Mouse (Mus musculus) hindbrain, embryonic 10.5 days (tissue): ENCODE data around the gene A1cf. TPM values are rescaled to one million over a fixed set of nuclear protein-coding genes. Genes with fewer than 3 reads are reported as not detected.

Experiments used
- DNase-seq: peaks from one replicate; pipeline ENCODE4 v3.0.0-alpha.2; 2017; ENCODE audit warnings: low spot score
- H3K27ac ChIP-seq: fragments of 300-500 bp; sonication (generic); 2 replicates; pipeline ENCODE4 v1.5.1; 2016; ENCODE audit warnings: mild to moderate bottlenecking, moderate library complexity
- H3K27me3 ChIP-seq: fragments of 300-500 bp; sonication (generic); 2 replicates; pipeline ENCODE4 v1.6.1; 2016; ENCODE audit warnings: mild to moderate bottlenecking; ENCODE audit not compliant: poor library complexity, insufficient read depth, severe bottlenecking
- H3K36me3 ChIP-seq: fragments of 300-500 bp; sonication (generic); 2 replicates; pipeline ENCODE4 v1.6.1; 2016; ENCODE audit warnings: mild to moderate bottlenecking, moderate library complexity
- H3K4me1 ChIP-seq: fragments of 300-500 bp; sonication (generic); replicated peaks from 2 replicates; pipeline ENCODE4 v1.6.1; 2016; ENCODE audit warnings: mild to moderate bottlenecking
- H3K4me3 ChIP-seq: fragments of 300-500 bp; sonication (generic); 2 replicates; pipeline ENCODE4 v1.5.1; 2016; ENCODE audit warnings: mild to moderate bottlenecking, moderate library complexity
- H3K9me3 ChIP-seq: fragments of 300-500 bp; sonication (generic); 2 replicates; pipeline ENCODE4 v1.6.1; 2016; ENCODE audit warnings: mild to moderate bottlenecking, moderate library complexity
- WGBS: fragments of 180-500 bp; shearing (Covaris S2); methylation state at CpG from one replicate; pipeline ENCODE4 v1.1.7; 2016; 5-methylcytosine and 5-hydroxymethylcytosine counted together
- polyA plus RNA-seq: library from polyadenylated mRNA; unstranded; fragments of >200 nt; fragmentation: Nextera tagmentation; extraction: Ambion mirVana; gene quantifications from 2 replicates; pipeline ENCODE4 v1.2.1, GENCODE M21; 2016

Gene A1cf
- polyA plus RNA-seq, 1 experiment from 2014 or later, result not detected

DNA sequence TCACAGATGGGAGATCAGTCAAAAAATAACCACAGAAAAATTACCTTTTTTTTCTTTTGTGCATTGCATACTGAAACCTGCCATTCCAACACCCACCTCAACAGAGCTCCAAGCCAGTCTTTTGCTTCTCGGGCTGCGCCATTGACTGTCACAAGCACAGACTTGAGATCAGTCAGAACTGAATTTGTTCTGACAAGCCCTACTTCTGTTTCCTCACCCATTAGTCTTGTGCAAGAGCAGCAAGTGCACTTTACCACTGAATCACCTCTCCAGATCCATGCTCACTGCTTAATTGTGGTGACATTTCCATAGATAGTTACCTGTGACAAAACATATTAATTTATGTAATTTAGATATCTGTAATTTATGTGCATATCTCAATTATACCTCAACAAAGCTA, 91.9 kb downstream of the A1cf start:
- Histone ChIP-seq H3K27me3 (no peaks in the 10 kb centered on the region), H3K27ac (no peak overlapping the region), H3K4me3 (no peak overlapping the region), H3K36me3 (no peaks in the 10 kb centered on the region), H3K9me3 (no peaks in the 10 kb centered on the region), H3K4me1 (no peaks in the 10 kb centered on the region)
- DNase-seq, result no peak
- WGBS, result 94% methylated on average over 2 of the region's 2 CpGs

DNA sequence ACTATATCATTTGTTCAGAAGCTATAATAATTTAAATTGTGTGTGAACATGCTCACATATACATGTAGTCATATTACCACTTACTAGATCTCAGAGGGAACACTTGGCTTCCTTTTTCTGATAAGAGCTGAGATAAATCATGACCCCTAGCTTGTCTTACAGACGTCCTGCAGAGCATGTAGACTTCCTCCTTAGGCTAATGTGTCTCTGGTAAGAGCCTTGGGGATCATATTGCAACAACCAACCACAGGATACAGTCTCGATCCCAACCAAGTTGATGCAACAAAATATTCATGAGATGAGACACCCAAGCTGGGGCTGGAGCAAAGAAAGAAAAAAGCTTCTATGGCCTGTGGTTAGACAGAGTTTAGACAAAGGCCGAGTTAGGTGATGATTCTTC, 94.6 kb downstream of the A1cf start:
- H3K9me3 ChIP-seq, result no peaks in the 10 kb centered on the region
- WGBS, result 58% methylated on average over 3 of the region's 3 CpGs
- H3K4me3 ChIP-seq, result no peak overlapping the region
- no peak for DNase-seq
- no peaks in the 10 kb centered on the region for H3K27me3 ChIP-seq
- H3K36me3 ChIP-seq, result no peaks in the 10 kb centered on the region
- no peak overlapping the region for H3K27ac ChIP-seq
- H3K4me1 ChIP-seq, result no peaks in the 10 kb centered on the region

DNA sequence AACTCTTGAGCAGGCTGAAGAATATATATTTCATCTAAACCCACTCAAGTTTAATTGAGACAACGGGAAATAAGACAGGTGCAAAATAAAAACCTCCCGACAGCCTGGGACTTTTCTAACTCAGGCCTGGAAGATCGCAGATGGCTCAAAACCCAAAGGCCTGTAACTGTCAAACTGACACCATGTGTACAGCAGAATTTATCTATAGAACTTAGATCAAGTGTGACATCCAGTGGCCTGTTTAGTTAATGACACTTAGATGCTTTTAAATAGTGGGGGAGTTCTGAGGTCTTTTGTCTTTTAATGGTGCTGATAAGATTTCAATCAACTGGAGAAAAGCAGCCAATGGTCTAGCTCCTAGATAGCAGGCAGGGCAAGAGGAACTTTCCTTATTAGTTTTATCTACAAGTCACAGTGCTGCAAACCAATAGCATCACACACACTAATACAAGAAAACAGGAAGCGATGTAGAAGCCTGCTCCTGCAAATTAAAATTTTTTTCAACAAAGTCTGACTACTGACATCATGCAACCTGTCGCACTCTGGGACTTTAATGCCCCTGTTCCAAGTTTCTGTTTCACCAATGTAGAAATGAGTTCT, 99.5 kb downstream of the A1cf start:
- Histone ChIP-seq H3K27me3 (peaks cover 3% of the 10 kb centered on the region), H3K4me3 (no peak overlapping the region), H3K4me1 (no peaks in the 10 kb centered on the region), H3K36me3 (no peaks in the 10 kb centered on the region), H3K9me3 (no peaks in the 10 kb centered on the region), H3K27ac (no peak overlapping the region)
- WGBS, result 80% methylated on average over 5 of the region's 5 CpGs
- no peak for DNase-seq

- Histone ChIP-seq H3K36me3 (no peaks in the 10 kb centered on the region), H3K9me3 (no peaks in the 10 kb centered on the region), H3K4me1 (0 out of 2 replicates have a peak, but pooled peaks cover 2% of the 10 kb centered on the region), H3K27ac (no peak overlapping the region), H3K4me3 (no peak overlapping the region), H3K27me3 (peaks cover 3% of the 10 kb centered on the region)
- 53% methylated on average over 3 of the region's 3 CpGs for WGBS
- no peak for DNase-seq
These were observed 102.8 kb downstream of the A1cf start for GRCm38 (mm10) chr19:31971405-31971804.

DNA sequence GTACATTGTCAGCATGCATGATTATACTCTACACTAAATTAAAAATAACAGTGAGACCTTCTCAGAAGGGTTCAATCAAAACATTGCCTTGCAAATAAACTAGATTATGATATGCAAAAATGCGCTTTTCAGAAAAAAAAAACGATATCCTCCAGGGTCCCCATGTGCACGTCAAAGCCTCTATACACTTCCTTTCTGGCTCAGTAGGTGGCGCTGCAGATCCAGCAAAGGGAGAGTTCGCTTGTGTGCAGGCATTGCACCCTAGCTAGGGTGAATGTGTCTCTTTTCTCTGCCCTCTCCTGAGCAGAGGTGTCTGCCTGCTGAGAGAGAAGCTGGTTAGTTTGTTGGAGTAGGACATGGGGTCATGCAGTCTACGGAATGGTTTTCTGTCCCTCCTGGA, 103.4 kb downstream of the A1cf start:
- peak; percentile 80 for DNase-seq

GRCm38 (mm10) chr19:31975882-31976281, 107.3 kb downstream of the A1cf start:
- Histone ChIP-seq H3K27me3 (no peaks in the 10 kb centered on the region), H3K27ac (no peak overlapping the region), H3K4me1 (0 out of 2 replicates have a peak, but pooled peaks cover 2% of the 10 kb centered on the region), H3K9me3 (no peaks in the 10 kb centered on the region), H3K4me3 (no peak overlapping the region), H3K36me3 (no peaks in the 10 kb centered on the region)
- 78% methylated on average over 2 of the region's 2 CpGs for WGBS
- no peak for DNase-seq

More for the DNA sequence above, 103.4 kb downstream of the A1cf start:
- no peaks in the 10 kb centered on the region for H3K9me3 ChIP-seq
- H3K4me1 ChIP-seq, result 0 out of 2 replicates have a peak, but pooled peaks cover 2% of the 10 kb centered on the region
- H3K4me3 ChIP-seq, result no peak overlapping the region
- no peak overlapping the region for H3K27ac ChIP-seq
- H3K27me3 ChIP-seq, result peaks cover 3% of the 10 kb centered on the region
- WGBS, result 13% methylated on average over 6 of the region's 6 CpGs
- H3K36me3 ChIP-seq, result no peaks in the 10 kb centered on the region

GRCm38 (mm10) chr19:31991057-31991456, 122.5 kb downstream of the A1cf start:
- no peak overlapping the region for H3K4me3 ChIP-seq
- H3K27ac ChIP-seq, result no peak overlapping the region
- no peaks in the 10 kb centered on the region for H3K9me3 ChIP-seq
- no peaks in the 10 kb centered on the region for H3K27me3 ChIP-seq
- no peaks in the 10 kb centered on the region for H3K36me3 ChIP-seq
- 91% methylated on average over 6 of the region's 6 CpGs for WGBS
- DNase-seq, result no peak
- no peaks in the 10 kb centered on the region for H3K4me1 ChIP-seq

DNA sequence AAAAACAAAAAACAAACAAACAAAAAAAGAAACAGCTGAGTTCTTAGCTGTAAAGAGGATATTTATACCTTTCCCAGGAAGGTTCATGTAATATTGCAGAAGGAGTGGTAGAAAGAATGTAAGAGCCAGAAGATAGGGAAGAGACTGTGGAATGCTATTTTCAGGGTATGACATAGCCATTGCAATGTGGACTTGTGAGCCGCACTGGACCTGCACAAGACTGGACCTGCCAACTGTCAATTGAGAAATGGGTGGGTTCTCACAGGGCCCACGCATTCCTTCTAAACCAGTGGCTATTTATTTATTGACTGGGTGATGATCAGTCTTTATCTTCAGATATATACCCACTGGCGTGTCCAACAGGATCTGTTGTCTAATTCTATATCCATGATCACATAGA, 128.4 kb downstream of the A1cf start:
- Histone ChIP-seq H3K27me3 (no peaks in the 10 kb centered on the region), H3K36me3 (no peaks in the 10 kb centered on the region)
- WGBS, result 90% methylated on average over 3 of the region's 3 CpGs

More for the DNA sequence above, 128.4 kb downstream of the A1cf start:
- no peak for DNase-seq
- H3K9me3 ChIP-seq, result no peaks in the 10 kb centered on the region
- H3K4me1 ChIP-seq, result no peaks in the 10 kb centered on the region
- no peak overlapping the region for H3K27ac ChIP-seq
- H3K4me3 ChIP-seq, result no peak overlapping the region

Other genes with a start within 250 kb of the A1cf start
- gene Prkg1, start 103.7 kb upstream of the A1cf start, polyA plus RNA-seq, result 4.1 and 5.4 TPM in 2 replicates
- 0.24 and 0.34 TPM in 2 replicates for gene Asah2, start 239.4 kb downstream of the A1cf start, polyA plus RNA-seq